ENCODE assay signal across 9 mouse cellular contexts in genomic region chr6:142570046-142570770, GRCm38 (mm10). TPM values are rescaled to one million over a fixed set of nuclear protein-coding genes. Genes with fewer than 3 reads are reported as not detected.
DNase-seq lines count a peak whose midpoint lies in the region; ATAC-seq lines count a peak whose summit lies in the region.
"Had no signal": no experiment of that assay in that cellular context is flagged by ENCODE, and none has a peak within 500 bp of the region (broad histone marks: within the 10 kb centered on the region; RNA-seq: fewer than 3 reads in every experiment).

No protein-coding gene starts in this region.

- H3K4me2 ChIP-seq in limb, embryonic 12.5 days = peak overlapping the region; percentile 19

- H3K9ac ChIP-seq in limb, embryonic 12.5 days (replicated peaks) = no peak overlapping the region

- DNase-seq in cerebellum, postnatal 10 days = peak; percentile 18 to 33
- DNase-seq in right cerebral cortex, adult 18-20 months = peak; percentile 3
- DNase-seq in right cerebral cortex, postnatal 36 days (ENCODE audit: low spot score in 2 of 2) = no peak
- DNase-seq in retina, embryonic 14.5 days (ENCODE audit: low spot score) = peak; percentile 30
- no peak for DNase-seq in spleen, postnatal 10 days (ENCODE audit: low spot score in 2 of 2)
- no peak for DNase-seq in c-Kit-positive CD71-positive TER-119-positive erythroid progenitor cells, embryonic 14.5 days (ENCODE audit: low spot score)

- H3K9me3 ChIP-seq in limb, embryonic 12.5 days = no peaks in the 10 kb centered on the region

- peaks cover 65% of the 10 kb centered on the region for H3K27me3 ChIP-seq in limb, embryonic 12.5 days

- 7% methylated on average over 30 of the region's 30 CpGs for WGBS in limb, embryonic 12.5 days

- H3K4me3 ChIP-seq in limb, embryonic 12.5 days (replicated peaks) = peak overlapping the region; percentile 47; the same call in 1 of the 2 replicates

- H3K36me3 ChIP-seq in limb, embryonic 12.5 days = no peaks in the 10 kb centered on the region

- H3K4me1 ChIP-seq in limb, embryonic 12.5 days (replicated peaks) = peaks cover 3% of the 10 kb centered on the region; the same call in 1 of the 2 replicates

- ATAC-seq in cerebellum, adult (ENCODE audit: insufficient number of reproducible peaks, low FRiP score, low TSS enrichment) = no peak
- ATAC-seq in limb, embryonic 12.5 days (ENCODE audit: insufficient number of reproducible peaks, insufficient read depth, low FRiP score, low TSS enrichment, low read depth) = no peak

- no peak overlapping the region for H3K27ac ChIP-seq in limb, embryonic 12.5 days

RNA-seq across cellular contexts. Expression of gene Kcnj8, which starts 1.2 kb away (rescaled TPM):
- polyA plus RNA-seq in limb, embryonic 12.5 days (2016; fragmentation: Nextera tagmentation; extraction: Ambion mirVana) = 0.44 and 0.59 TPM in 2 replicates
- polyA plus RNA-seq: C2C12 had no signal

Comparison
In these comparisons a context has a peak if more than half of its experiments do, and no peak if none do; other contexts are left out.
1. DNase-seq: peak in cerebellum, postnatal 10 days (2 of 2), right cerebral cortex, adult 18-20 months (single experiment) and retina, embryonic 14.5 days (single experiment); none in right cerebral cortex, postnatal 36 days (0 of 2), spleen, postnatal 10 days (0 of 2) and c-Kit-positive CD71-positive TER-119-positive erythroid progenitor cells, embryonic 14.5 days (single experiment).